Mouse (Mus musculus): ENCODE data around the gene Dennd5a.

GRCm38 (mm10) chr7:109882574-109882973 is 77.7 kb downstream of the Dennd5a start:
- TF ChIP-seq CTCF (IDR thresholded peaks at IDR 0.05) (no peak), EP300 (IDR thresholded peaks at IDR 0.05) (no peak)
